Mouse (Mus musculus): ENCODE data around the gene Ufsp2.

Ufsp2 gene

GRCm38 (mm10) chr8:46010746-46011680 lies 35.7 kb downstream of the Ufsp2 start:
- no peak for DNase-seq (ENCODE audit: low spot score)

GRCm38 (mm10) chr8:46022203-46022602 lies 46.9 kb downstream of the Ufsp2 start:
- DNase-seq (ENCODE audit: low spot score) = no peak

- DNase-seq (ENCODE audit: low spot score) = no peak
Observed at GRCm38 (mm10) chr8:46022758-46023157, 47.4 kb downstream of the Ufsp2 start.

GRCm38 (mm10) chr8:46024392-46024791 lies 49.1 kb downstream of the Ufsp2 start:
- DNase-seq (ENCODE audit: low spot score) = no peak

GRCm38 (mm10) chr8:46036217-46036616 lies 60.9 kb downstream of the Ufsp2 start:
- DNase-seq (ENCODE audit: low spot score) = no peak

GRCm38 (mm10) chr8:46039666-46040065 lies 64.3 kb downstream of the Ufsp2 start:
- DNase-seq (ENCODE audit: low spot score) = no peak

- DNase-seq (ENCODE audit: low spot score) = no peak
Observed at GRCm38 (mm10) chr8:46040260-46040659, 64.9 kb downstream of the Ufsp2 start.

All from urinary bladder, postnatal 10 days (tissue).